Mouse (Mus musculus) urinary bladder, adult 2 months (tissue): ENCODE results near the gene Mien1. TPM values are rescaled to one million over a fixed set of nuclear protein-coding genes. Genes with fewer than 3 reads are reported as not detected.

Source experiments
- polyA plus RNA-seq: library from polyadenylated mRNA; depleted of rRNA; stranded (reverse); fragments of >200 nt; gene quantifications from 2 replicates; pipeline ENCODE4 v1.2.3, GENCODE M21; 2012; rRNA removed

Mien1 gene
- polyA plus RNA-seq, 1 experiment = 127 TPM

Other genes starting within 250 kb of the Mien1 start
- gene Med1, start 245.7 kb downstream of the Mien1 start, polyA plus RNA-seq = 20.7 and 21.2 TPM in 2 replicates
- 20.5 and 21.1 TPM in 2 replicates for gene Cdk12, start 235.9 kb downstream of the Mien1 start, polyA plus RNA-seq
- gene Neurod2, start 109.3 kb downstream of the Mien1 start, polyA plus RNA-seq = not detected in 2 replicates
- gene Ppp1r1b, start 90.6 kb downstream of the Mien1 start, polyA plus RNA-seq = 0.07 and 0.15 TPM in 2 replicates
- gene Stard3, start 80.6 kb downstream of the Mien1 start, polyA plus RNA-seq = 34.8 and 45.8 TPM in 2 replicates
- gene Tcap, start 55.2 kb downstream of the Mien1 start, polyA plus RNA-seq = 7.0 and 9.0 TPM in 2 replicates
- 0.10 TPM in 1 of 2 replicates, not detected in the other for gene Pnmt, start 52.5 kb downstream of the Mien1 start, polyA plus RNA-seq
- gene Pgap3, start 38.5 kb downstream of the Mien1 start, polyA plus RNA-seq = 10.5 and 12.7 TPM in 2 replicates
- gene Erbb2, start 26.5 kb downstream of the Mien1 start, polyA plus RNA-seq = 29.2 and 29.5 TPM in 2 replicates
- 41.1 and 52.0 TPM in 2 replicates for gene Grb7, start 7.4 kb upstream of the Mien1 start, polyA plus RNA-seq
- gene Ikzf3, start 107.0 kb upstream of the Mien1 start, polyA plus RNA-seq = 8.6 and 10.1 TPM in 2 replicates
- 1.4 and 2.5 TPM in 2 replicates for gene Zpbp2, start 112.1 kb upstream of the Mien1 start, polyA plus RNA-seq
- gene Ormdl3, start 148.4 kb upstream of the Mien1 start, polyA plus RNA-seq = 57.6 and 63.7 TPM in 2 replicates
- not detected in 2 replicates for gene Lrrc3c, start 159.3 kb upstream of the Mien1 start, polyA plus RNA-seq
- gene Gm12355, start 186.7 kb upstream of the Mien1 start, polyA plus RNA-seq = 0.47 and 0.52 TPM in 2 replicates
- not detected in 2 replicates for gene Gsdma3, start 187.4 kb upstream of the Mien1 start, polyA plus RNA-seq
- gene Gsdma2, start 207.8 kb upstream of the Mien1 start, polyA plus RNA-seq = not detected in 2 replicates
- 0.72 and 0.87 TPM in 2 replicates for gene Gsdma, start 225.4 kb upstream of the Mien1 start, polyA plus RNA-seq
- 108 and 115 TPM in 2 replicates for gene Psmd3, start 243.6 kb upstream of the Mien1 start, polyA plus RNA-seq